Mouse (Mus musculus) MEL (cell line): ENCODE results near the gene Gria4. TPM values are rescaled to one million over a fixed set of nuclear protein-coding genes. Genes with fewer than 3 reads are reported as not detected.
"Not testable (repeated sequence)": the region's sequence is repeated elsewhere in the genome, so short reads cannot be mapped to it uniquely, and the experiment has no call there.

Experiments
- DNase-seq: peaks from one replicate; pipeline ENCODE4 v3.0.0; 2011; ENCODE audit warnings: low read depth, low spot score
- H3K27ac ChIP-seq: 2 replicates; pipeline ENCODE4 v1.5.1; 2012; ENCODE audit warnings: low read depth, mild to moderate bottlenecking, control low read depth, low read length, moderate library complexity; ENCODE audit not compliant: control insufficient read depth
- H3K27me3 ChIP-seq, 2 experiments: fragments of 150-350 bp in 1 of 2; sonication (generic) in 1 of 2; 2 replicates each; pipeline ENCODE4 v1.6.1; 2012; ENCODE audit warnings: low read length in 2 of 2, mild to moderate bottlenecking in 2 of 2, improper control_type of control experiment in 1 of 2, moderate library complexity in 1 of 2; ENCODE audit not compliant: insufficient read depth in 2 of 2, control insufficient read depth in 1 of 2
- H3K36me3 ChIP-seq, 2 experiments: 2 replicates each; pipeline ENCODE4 v1.6.1; 2012 to 2014; ENCODE audit warnings: low read length in 2 of 2, improper control_type of control experiment in 1 of 2, inconsistent platforms in 1 of 2, mild to moderate bottlenecking in 1 of 2; ENCODE audit not compliant: insufficient read depth in 2 of 2, control insufficient read depth in 1 of 2
- H3K4me1 ChIP-seq, 2 experiments: fragments of 150-350 bp in 1 of 2; sonication (generic) in 1 of 2; 2 replicates each; pipeline ENCODE4 v1.6.1; 2012; ENCODE audit warnings: low read length in 2 of 2, improper control_type of control experiment in 1 of 2, mild to moderate bottlenecking in 1 of 2; ENCODE audit not compliant: insufficient read depth in 2 of 2, control insufficient read depth in 1 of 2
- H3K4me3 ChIP-seq, 2 experiments: fragments of 150-350 bp in 1 of 2; sonication (generic) in 1 of 2; 2 replicates each; pipeline ENCODE4 v1.5.1; 2012; ENCODE audit warnings: low read depth in 2 of 2, low read length in 2 of 2, mild to moderate bottlenecking in 2 of 2, moderate library complexity in 2 of 2, control low read depth in 1 of 2, improper control_type of control experiment in 1 of 2; ENCODE audit not compliant: control insufficient read depth in 1 of 2, insufficient read depth in 1 of 2
- H3K79me2 ChIP-seq: 2 replicates; pipeline ENCODE4 v1.6.1; 2012; ENCODE audit warnings: mild to moderate bottlenecking, low read length, moderate library complexity; ENCODE audit not compliant: control insufficient read depth, poor library complexity, insufficient read depth
- H3K9ac ChIP-seq: 2 replicates; pipeline ENCODE4 v1.6.1; 2012; ENCODE audit warnings: low read depth, mild to moderate bottlenecking, control low read depth, low read length, moderate library complexity; ENCODE audit not compliant: control insufficient read depth, poor library complexity, severe bottlenecking
- H3K9me3 ChIP-seq: fragments of 150-350 bp; sonication (generic); replicated peaks from 2 replicates; pipeline ENCODE4 v1.6.1; 2012; ENCODE audit warnings: mild to moderate bottlenecking, low read length, improper control_type of control experiment, moderate library complexity; ENCODE audit not compliant: insufficient read depth
- CTCF ChIP-seq, 3 experiments: IDR thresholded peaks in 2 of 3; conservative IDR thresholded peaks in 1 of 3; 2 replicates each; pipeline ENCODE4 v1.5.1; 2011 to 2012; ENCODE audit warnings: low read length in 3 of 3, low read depth in 2 of 3, mild to moderate bottlenecking in 2 of 3, improper control_type of control experiment in 1 of 3, inconsistent platforms in 1 of 3, mixed read lengths in 1 of 3, moderate library complexity in 1 of 3; ENCODE audit not compliant: control insufficient read depth in 1 of 3, insufficient read depth in 1 of 3, poor library complexity in 1 of 3, severe bottlenecking in 1 of 3
- ELF1 ChIP-seq: IDR thresholded peaks from 2 replicates; pipeline ENCODE4 v1.6.1; 2014; ENCODE audit warnings: low read depth, mild to moderate bottlenecking, inconsistent platforms, low read length, improper control_type of control experiment, moderate library complexity
- EP300 ChIP-seq, 2 experiments: IDR thresholded peaks; 2 replicates each; pipeline ENCODE4 v1.6.1; 2011; ENCODE audit warnings: improper control_type of control experiment in 2 of 2, low read length in 2 of 2, low read depth in 1 of 2, mild to moderate bottlenecking in 1 of 2
- JUND ChIP-seq: IDR thresholded peaks from 2 replicates; pipeline ENCODE4 v1.6.1; 2011; ENCODE audit warnings: low read depth, mild to moderate bottlenecking, improper control_type of control experiment, low read length
- MAFK ChIP-seq: IDR thresholded peaks from 2 replicates; pipeline ENCODE4 v1.6.1; 2011; ENCODE audit warnings: low read depth, mild to moderate bottlenecking, low read length, improper control_type of control experiment, borderline replicate concordance
- MAX ChIP-seq: IDR thresholded peaks from 2 replicates; pipeline ENCODE4 v1.6.1; 2011; ENCODE audit warnings: low read length, improper control_type of control experiment
- POLR2A ChIP-seq, 2 experiments: IDR thresholded peaks; 2 replicates each; pipeline ENCODE4 v1.6.1; 2011 to 2012; ENCODE audit warnings: low read length in 2 of 2, mild to moderate bottlenecking in 2 of 2, control low read depth in 1 of 2, improper control_type of control experiment in 1 of 2, low read depth in 1 of 2, moderate library complexity in 1 of 2; ENCODE audit not compliant: control insufficient read depth in 1 of 2, insufficient read depth in 1 of 2, poor library complexity in 1 of 2
- POLR2AphosphoS5 ChIP-seq: IDR thresholded peaks from 2 replicates; pipeline ENCODE4 v1.6.1; 2012; ENCODE audit warnings: low read depth, borderline replicate concordance, mild to moderate bottlenecking, inconsistent platforms, low read length, moderate library complexity, mixed read lengths
- RAD21 ChIP-seq: IDR thresholded peaks from 2 replicates; pipeline ENCODE4 v1.6.1; 2011; ENCODE audit warnings: mild to moderate bottlenecking, low read depth, low read length, improper control_type of control experiment
- RCOR1 ChIP-seq: IDR thresholded peaks from 2 replicates; pipeline ENCODE4 v1.6.1; 2012; ENCODE audit warnings: low read depth, mild to moderate bottlenecking, inconsistent platforms, low read length, improper control_type of control experiment
- SIN3A ChIP-seq: IDR thresholded peaks from 2 replicates; pipeline ENCODE4 v1.6.1; 2012; ENCODE audit warnings: low read length, improper control_type of control experiment, inconsistent platforms
- UBTF ChIP-seq: IDR thresholded peaks from 2 replicates; pipeline ENCODE4 v1.6.1; 2012; ENCODE audit warnings: low read depth, mild to moderate bottlenecking, inconsistent platforms, low read length, improper control_type of control experiment, moderate library complexity, borderline replicate concordance; ENCODE audit not compliant: insufficient read depth
- USF1 ChIP-seq: IDR thresholded peaks from 2 replicates; pipeline ENCODE4 v1.6.1; 2014; ENCODE audit warnings: low read depth, mild to moderate bottlenecking, inconsistent platforms, low read length, improper control_type of control experiment, moderate library complexity
- ZC3H11A ChIP-seq: IDR thresholded peaks from 2 replicates; pipeline ENCODE4 v1.6.1; 2012; ENCODE audit warnings: low read depth, mild to moderate bottlenecking, inconsistent platforms, low read length, improper control_type of control experiment
- polyA plus RNA-seq, 2 experiments: library from polyadenylated mRNA; stranded (reverse) in 1 of 2; unstranded in 1 of 2; fragments of >175 nt in 1 of 2; fragments of >200 nt in 1 of 2; gene quantifications; 2 replicates each; pipeline versions ENCODE4 v1.2.1 to v1.2.4; 2012; ENCODE audit warnings: low replicate concordance in 2 of 2, low read depth in 1 of 2; ENCODE audit not compliant: insufficient read length in 2 of 2, insufficient read depth in 1 of 2, missing spikeins in 1 of 2
- total RNA-seq: library from RNA; depleted of rRNA; stranded (reverse); fragments of 300-350 nt; gene quantifications from 2 replicates; pipeline ENCODE4 v1.2.3, GENCODE M21; 2012

Gene Gria4
- total and polyA plus RNA-seq, 3 experiments, result not detected

DNA sequence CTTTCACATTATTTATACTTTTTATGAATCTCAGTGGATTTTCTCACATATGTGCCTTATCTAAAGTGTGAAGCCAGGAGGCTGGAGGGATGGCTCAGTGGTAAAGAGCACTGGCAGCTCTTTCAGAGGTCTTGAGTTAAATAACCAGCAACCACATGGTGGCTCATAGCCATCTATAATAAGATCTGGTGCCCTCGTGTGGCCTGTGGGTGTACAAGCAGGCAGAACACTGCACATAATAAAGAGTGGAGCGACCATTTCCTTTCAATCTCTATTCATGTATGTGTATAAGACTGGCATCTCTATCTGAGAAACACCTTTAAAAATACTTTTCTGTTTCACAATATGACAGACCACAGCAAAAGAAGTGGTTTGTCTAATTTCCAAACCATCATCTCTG is 353.1 kb downstream of the Gria4 start (continued):
- TF ChIP-seq JUND (no peak), ZC3H11A (peak; percentile 84), UBTF (no peak), SIN3A (no peak), RAD21 (peak; percentile 94), RCOR1 (no peak), POLR2A (IDR thresholded peaks at IDR 0.05; ENCODE audit: control insufficient read depth in 1 of 2, insufficient read depth in 1 of 2, low read depth in 1 of 2, low read length in 2 of 2, poor library complexity in 1 of 2) (no peak), EP300 (IDR thresholded peaks at IDR 0.05; ENCODE audit: low read depth in 1 of 2, low read length in 2 of 2) (no peak), MAX (peak; percentile 86), MAFK (no peak), USF1 (no peak), ELF1 (no peak), CTCF (IDR thresholded peaks at IDR 0.05 in 2 of 3, conservative IDR thresholded peaks at IDR 0.05 in 1 of 3; ENCODE audit: control insufficient read depth in 1 of 3, insufficient read depth in 1 of 3, low read depth in 2 of 3, low read length in 3 of 3, poor library complexity in 1 of 3, severe bottlenecking in 1 of 3) (peak; percentile 82 to 97 (median 87)), POLR2AphosphoS5 (no peak)

DNA sequence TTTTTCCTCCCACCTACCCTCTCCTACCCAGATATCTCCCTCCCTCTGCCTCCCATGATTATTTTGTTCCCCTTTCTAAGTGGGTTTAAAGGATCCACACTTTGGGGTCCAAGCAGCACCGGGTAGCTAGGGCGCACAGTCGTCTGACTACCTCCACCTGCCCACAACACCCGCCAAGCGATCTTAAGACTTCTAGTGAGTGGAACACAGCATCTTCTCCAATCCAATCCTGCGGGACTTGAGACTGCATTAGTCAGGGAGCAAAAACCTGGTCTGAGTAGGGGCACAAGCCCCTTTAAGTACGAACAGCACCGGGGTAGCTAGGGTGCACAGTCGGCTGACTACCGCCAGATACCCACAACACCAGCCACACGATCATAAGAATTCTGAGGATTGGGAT is 395.2 kb downstream of the Gria4 start:
- H3K27ac ChIP-seq, H3K4me3 ChIP-seq, H3K27me3 ChIP-seq, H3K79me2 ChIP-seq, H3K36me3 ChIP-seq, H3K9me3 ChIP-seq, H3K9ac ChIP-seq, H3K4me1 ChIP-seq, DNase-seq: not testable (repeated sequence)

DNA sequence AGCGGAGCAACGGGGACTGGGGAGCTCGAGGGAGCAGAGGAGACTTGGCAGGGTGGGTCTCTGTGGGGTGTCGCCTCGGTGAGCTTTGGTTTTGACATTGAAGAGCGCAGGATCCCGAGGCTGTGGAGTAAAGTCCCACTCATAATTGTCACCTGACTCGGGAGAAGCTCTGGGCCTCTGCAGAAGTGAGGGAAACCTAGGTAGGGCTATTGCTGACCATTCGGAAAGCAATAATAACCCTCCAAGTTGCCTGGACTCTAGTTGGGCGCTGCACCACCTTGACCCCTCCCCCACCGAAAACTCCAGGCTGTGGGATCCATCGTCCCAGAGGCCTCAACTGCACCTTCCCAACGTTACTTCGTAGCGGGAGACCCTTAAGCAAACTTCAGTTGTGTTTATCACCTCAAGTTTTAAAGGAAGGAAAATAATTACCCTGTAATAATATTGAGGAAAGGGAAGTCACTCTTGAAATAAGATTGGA is 419.4 kb downstream of the Gria4 start:
- Histone ChIP-seq H3K9me3 (no peaks in the 10 kb centered on the region), H3K4me1 (peaks cover 4 to 7% of the 10 kb centered on the region in 2 experiments), H3K79me2 (peaks cover 9% of the 10 kb centered on the region), H3K9ac (peak overlapping the region; percentile 72), H3K36me3 (peaks cover 0 to 21% of the 10 kb centered on the region in 2 experiments; a peak in 3 of 4 replicates), H3K27ac (peak overlapping the region; percentile 35), H3K4me3 (peak overlapping the region; percentile 74 to 83), H3K27me3 (no peaks in the 10 kb centered on the region)
- TF ChIP-seq POLR2A (IDR thresholded peaks at IDR 0.05; ENCODE audit: control insufficient read depth in 1 of 2, insufficient read depth in 1 of 2, low read depth in 1 of 2, low read length in 2 of 2, poor library complexity in 1 of 2) (0 out of 4 replicates have a peak, but pooled peaks of 1 of the 2 experiments have one; percentile 3), RCOR1 (no peak)
- DNase-seq, result no peak
